Mouse (Mus musculus): Measurements from ENCODE around the gene Arhgef28. TPM values are rescaled to one million over a fixed set of nuclear protein-coding genes. Genes with fewer than 3 reads are reported as not detected.

The Arhgef28 gene
- total and polyA plus RNA-seq, 3 experiments, result 0.11 TPM; not detected in 2

- Histone ChIP-seq H3K36me3 (replicated peaks) (no peaks in the 10 kb centered on the region), H3K27me3 (ENCODE audit: insufficient read depth, low read length) (peaks cover 33% of the 10 kb centered on the region), H3K4me3 (ENCODE audit: low read depth, low read length) (no peak overlapping the region), H3K9me3 (replicated peaks) (no peaks in the 10 kb centered on the region), H3K4me1 (ENCODE audit: insufficient read depth, low read depth, low read length) (no peaks in the 10 kb centered on the region)
- ATAC-seq (ENCODE audit: extremely low read depth, insufficient number of reproducible peaks, low FRiP score, poor library complexity, severe bottlenecking), result no peak
- DNase-seq (ENCODE audit: low spot score), result no peak
- no peak for TF ChIP-seq POLR2AphosphoS5 (IDR thresholded peaks at IDR 0.05; ENCODE audit: insufficient replicate concordance, low read depth, low read length)
- no peak for TF ChIP-seq GATA1 (IDR thresholded peaks at IDR 0.05; ENCODE audit: borderline replicate concordance, low read length)
- TF ChIP-seq CTCF (IDR thresholded peaks at IDR 0.05; ENCODE audit: low read depth, low read length), result no peak
- no peak for TF ChIP-seq TAL1 (conservative IDR thresholded peaks at IDR 0.05; ENCODE audit: low read depth, low read length)
- no peak for TF ChIP-seq GATA2 (IDR thresholded peaks at IDR 0.05; ENCODE audit: borderline replicate concordance, low read depth, low read length)
Observed at GRCm38 (mm10) chr13:98210137-98210536, 3.9 kb upstream of the Arhgef28 start.

GRCm38 (mm10) chr13:98208842-98209241, 2.6 kb upstream of the Arhgef28 start:
- no peak for TF ChIP-seq GATA2 (IDR thresholded peaks at IDR 0.05; ENCODE audit: borderline replicate concordance, low read depth, low read length)
- TF ChIP-seq TAL1 (conservative IDR thresholded peaks at IDR 0.05; ENCODE audit: low read depth, low read length), result no peak
- no peak for TF ChIP-seq CTCF (IDR thresholded peaks at IDR 0.05; ENCODE audit: low read depth, low read length)
- no peak for TF ChIP-seq POLR2AphosphoS5 (IDR thresholded peaks at IDR 0.05; ENCODE audit: insufficient replicate concordance, low read depth, low read length)
- TF ChIP-seq GATA1 (IDR thresholded peaks at IDR 0.05; ENCODE audit: borderline replicate concordance, low read length), result no peak
- Histone ChIP-seq H3K9me3 (replicated peaks) (no peaks in the 10 kb centered on the region), H3K4me3 (ENCODE audit: low read depth, low read length) (no peak overlapping the region), H3K4me1 (ENCODE audit: insufficient read depth, low read depth, low read length) (no peaks in the 10 kb centered on the region), H3K27me3 (ENCODE audit: insufficient read depth, low read length) (peaks cover 37% of the 10 kb centered on the region), H3K36me3 (replicated peaks) (no peaks in the 10 kb centered on the region)
- ATAC-seq (ENCODE audit: extremely low read depth, insufficient number of reproducible peaks, low FRiP score, poor library complexity, severe bottlenecking) (no peak), DNase-seq (ENCODE audit: low spot score) (no peak)

GRCm38 (mm10) chr13:98206546-98206870, 269 bp upstream of the Arhgef28 start:
- DNase-seq (ENCODE audit: low spot score) (no peak), ATAC-seq (ENCODE audit: extremely low read depth, insufficient number of reproducible peaks, low FRiP score, poor library complexity, severe bottlenecking) (no peak)
- Histone ChIP-seq H3K27me3 (ENCODE audit: insufficient read depth, low read length) (peaks cover 33% of the 10 kb centered on the region), H3K4me1 (ENCODE audit: insufficient read depth, low read depth, low read length) (0 out of 2 replicates have a peak, but pooled peaks cover 3% of the 10 kb centered on the region), H3K36me3 (replicated peaks) (no peaks in the 10 kb centered on the region), H3K4me3 (ENCODE audit: low read depth, low read length) (no peak overlapping the region), H3K9me3 (replicated peaks) (no peaks in the 10 kb centered on the region)
- TF ChIP-seq CTCF (IDR thresholded peaks at IDR 0.05; ENCODE audit: low read depth, low read length), result no peak
- TF ChIP-seq TAL1 (conservative IDR thresholded peaks at IDR 0.05; ENCODE audit: low read depth, low read length), result no peak
- TF ChIP-seq POLR2AphosphoS5 (IDR thresholded peaks at IDR 0.05; ENCODE audit: insufficient replicate concordance, low read depth, low read length), result no peak
- no peak for TF ChIP-seq GATA2 (IDR thresholded peaks at IDR 0.05; ENCODE audit: borderline replicate concordance, low read depth, low read length)
- TF ChIP-seq GATA1 (IDR thresholded peaks at IDR 0.05; ENCODE audit: borderline replicate concordance, low read length), result no peak

GRCm38 (mm10) chr13:98205111-98205510, 1.1 kb downstream of the Arhgef28 start:
- Histone ChIP-seq H3K27me3 (ENCODE audit: insufficient read depth, low read length) (peaks cover 31% of the 10 kb centered on the region), H3K9me3 (replicated peaks) (no peaks in the 10 kb centered on the region), H3K4me3 (ENCODE audit: low read depth, low read length) (no peak overlapping the region), H3K36me3 (replicated peaks) (no peaks in the 10 kb centered on the region), H3K4me1 (ENCODE audit: insufficient read depth, low read depth, low read length) (0 out of 2 replicates have a peak, but pooled peaks cover 6% of the 10 kb centered on the region)
- DNase-seq (ENCODE audit: low spot score) (no peak), ATAC-seq (ENCODE audit: extremely low read depth, insufficient number of reproducible peaks, low FRiP score, poor library complexity, severe bottlenecking) (no peak)
- no peak for TF ChIP-seq GATA1 (IDR thresholded peaks at IDR 0.05; ENCODE audit: borderline replicate concordance, low read length)
- TF ChIP-seq CTCF (IDR thresholded peaks at IDR 0.05; ENCODE audit: low read depth, low read length), result no peak
- TF ChIP-seq GATA2 (IDR thresholded peaks at IDR 0.05; ENCODE audit: borderline replicate concordance, low read depth, low read length), result no peak
- no peak for TF ChIP-seq POLR2AphosphoS5 (IDR thresholded peaks at IDR 0.05; ENCODE audit: insufficient replicate concordance, low read depth, low read length)
- no peak for TF ChIP-seq TAL1 (conservative IDR thresholded peaks at IDR 0.05; ENCODE audit: low read depth, low read length)

- H3K36me3 ChIP-seq (replicated peaks), result no peaks in the 10 kb centered on the region
- H3K4me1 ChIP-seq (ENCODE audit: insufficient read depth, low read depth, low read length), result 0 out of 2 replicates have a peak, but pooled peaks cover 6% of the 10 kb centered on the region
- H3K27me3 ChIP-seq (ENCODE audit: insufficient read depth, low read length), result peaks cover 30% of the 10 kb centered on the region
- no peak for ATAC-seq (ENCODE audit: extremely low read depth, insufficient number of reproducible peaks, low FRiP score, poor library complexity, severe bottlenecking)
- no peak for TF ChIP-seq GATA1 (IDR thresholded peaks at IDR 0.05; ENCODE audit: borderline replicate concordance, low read length)
- no peak for TF ChIP-seq GATA2 (IDR thresholded peaks at IDR 0.05; ENCODE audit: borderline replicate concordance, low read depth, low read length)
- no peak for TF ChIP-seq POLR2AphosphoS5 (IDR thresholded peaks at IDR 0.05; ENCODE audit: insufficient replicate concordance, low read depth, low read length)
- no peak for TF ChIP-seq TAL1 (conservative IDR thresholded peaks at IDR 0.05; ENCODE audit: low read depth, low read length)
- no peak for TF ChIP-seq CTCF (IDR thresholded peaks at IDR 0.05; ENCODE audit: low read depth, low read length)
- no peak overlapping the region for H3K4me3 ChIP-seq (ENCODE audit: low read depth, low read length)
- no peak for DNase-seq (ENCODE audit: low spot score)
- no peaks in the 10 kb centered on the region for H3K9me3 ChIP-seq (replicated peaks)
Observed at GRCm38 (mm10) chr13:98204371-98204770, 1.9 kb downstream of the Arhgef28 start.

GRCm38 (mm10) chr13:98201436-98201835, 4.8 kb downstream of the Arhgef28 start:
- Histone ChIP-seq H3K27me3 (ENCODE audit: insufficient read depth, low read length) (peaks cover 18% of the 10 kb centered on the region), H3K4me3 (ENCODE audit: low read depth, low read length) (no peak overlapping the region; the same call in 1 of the 2 replicates), H3K4me1 (ENCODE audit: insufficient read depth, low read depth, low read length) (0 out of 2 replicates have a peak, but pooled peaks cover 6% of the 10 kb centered on the region), H3K36me3 (replicated peaks) (no peaks in the 10 kb centered on the region), H3K9me3 (replicated peaks) (no peaks in the 10 kb centered on the region)
- no peak for ATAC-seq (ENCODE audit: extremely low read depth, insufficient number of reproducible peaks, low FRiP score, poor library complexity, severe bottlenecking)
- no peak for DNase-seq (ENCODE audit: low spot score)
- no peak for TF ChIP-seq CTCF (IDR thresholded peaks at IDR 0.05; ENCODE audit: low read depth, low read length)
- TF ChIP-seq TAL1 (conservative IDR thresholded peaks at IDR 0.05; ENCODE audit: low read depth, low read length), result no peak
